Mouse (Mus musculus) E14TG2a.4 (cell line): ENCODE measurements around the gene Ciao2a.

Source experiments
- H3K27me3 ChIP-seq: 2 replicates; pipeline ENCODE4 v1.6.1; 2014; ENCODE audit warnings: low read length, control low read depth; ENCODE audit not compliant: insufficient read depth
- H3K36me3 ChIP-seq: 2 replicates; pipeline ENCODE4 v1.6.1; 2014; ENCODE audit warnings: low read length, control low read depth; ENCODE audit not compliant: insufficient read depth
- H3K4me1 ChIP-seq: replicated peaks from 2 replicates; pipeline ENCODE4 v1.6.1; 2014; ENCODE audit warnings: low read depth, low read length, control low read depth
- H3K4me3 ChIP-seq: replicated peaks from 2 replicates; pipeline ENCODE4 v1.5.1; 2014; ENCODE audit warnings: mild to moderate bottlenecking, low read length
- H3K9me3 ChIP-seq: 2 replicates; pipeline ENCODE4 v1.6.1; 2014; ENCODE audit warnings: low read length, control low read depth
- CTCF ChIP-seq: conservative IDR thresholded peaks from 2 replicates; pipeline ENCODE4 v1.5.1; 2014; ENCODE audit warnings: low read length
- NANOG ChIP-seq: IDR thresholded peaks from 2 replicates; pipeline ENCODE4 v1.6.1; 2014; ENCODE audit warnings: borderline replicate concordance, low read length, mixed read lengths
- POU5F1 ChIP-seq: IDR thresholded peaks from 2 replicates; pipeline ENCODE4 v1.6.1; 2014; ENCODE audit warnings: low read length, borderline replicate concordance

Gene Ciao2a

DNA sequence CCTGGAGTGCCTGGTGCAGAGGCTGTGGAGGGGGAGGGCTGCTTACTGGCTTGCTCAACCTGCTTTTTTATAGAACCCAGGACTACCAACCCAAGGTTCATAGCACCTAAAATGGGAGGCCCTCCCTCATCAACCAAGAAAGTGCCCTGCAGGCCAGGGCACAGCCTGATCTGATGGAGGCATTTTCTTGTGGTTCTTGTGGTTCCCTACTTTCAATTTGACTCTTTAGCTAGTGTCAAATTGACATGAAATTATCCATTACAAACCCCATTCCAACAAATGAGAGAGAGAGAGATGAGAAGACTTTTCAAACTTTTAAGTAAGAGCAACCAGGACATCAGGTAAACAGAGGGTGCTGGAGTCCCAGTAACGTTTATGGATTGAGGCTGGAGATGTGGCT lies 15.9 kb downstream of the Ciao2a start:
- Histone ChIP-seq H3K4me3 (no peak overlapping the region), H3K27me3 (peaks cover 4% of the 10 kb centered on the region; the same call in 1 of the 2 replicates), H3K4me1 (peaks cover 10% of the 10 kb centered on the region), H3K36me3 (peaks cover 33% of the 10 kb centered on the region), H3K9me3 (no peaks in the 10 kb centered on the region)
- no peak for TF ChIP-seq NANOG
- no peak for TF ChIP-seq CTCF
- TF ChIP-seq POU5F1, result no peak

DNA sequence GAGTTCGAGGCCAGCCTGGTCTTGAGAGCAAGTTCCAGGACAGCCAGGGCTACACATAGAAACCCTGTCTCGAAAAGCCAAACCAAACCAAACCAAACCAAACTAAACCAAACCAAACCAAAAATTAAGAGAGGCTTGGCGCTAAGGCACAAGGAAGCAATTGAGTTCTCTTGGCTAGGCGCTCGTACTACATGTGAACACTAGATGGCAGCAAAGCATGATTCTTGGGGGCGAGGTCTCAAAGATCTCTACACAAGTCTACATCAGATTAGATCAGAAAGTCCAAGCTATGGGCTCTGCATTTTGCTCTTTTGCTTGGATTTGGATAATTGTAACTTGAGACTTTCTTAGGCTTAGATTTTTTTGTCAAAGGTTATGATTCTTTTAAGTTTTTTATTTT lies 17.8 kb downstream of the Ciao2a start:
- peaks cover 4% of the 10 kb centered on the region; the same call in 1 of the 2 replicates for H3K27me3 ChIP-seq
- no peak overlapping the region for H3K4me3 ChIP-seq
- H3K4me1 ChIP-seq, result peaks cover 10% of the 10 kb centered on the region
- peak; percentile 87 for TF ChIP-seq CTCF
- no peak for TF ChIP-seq POU5F1
- TF ChIP-seq NANOG, result no peak
- peaks cover 14% of the 10 kb centered on the region for H3K36me3 ChIP-seq
- H3K9me3 ChIP-seq, result no peaks in the 10 kb centered on the region

DNA sequence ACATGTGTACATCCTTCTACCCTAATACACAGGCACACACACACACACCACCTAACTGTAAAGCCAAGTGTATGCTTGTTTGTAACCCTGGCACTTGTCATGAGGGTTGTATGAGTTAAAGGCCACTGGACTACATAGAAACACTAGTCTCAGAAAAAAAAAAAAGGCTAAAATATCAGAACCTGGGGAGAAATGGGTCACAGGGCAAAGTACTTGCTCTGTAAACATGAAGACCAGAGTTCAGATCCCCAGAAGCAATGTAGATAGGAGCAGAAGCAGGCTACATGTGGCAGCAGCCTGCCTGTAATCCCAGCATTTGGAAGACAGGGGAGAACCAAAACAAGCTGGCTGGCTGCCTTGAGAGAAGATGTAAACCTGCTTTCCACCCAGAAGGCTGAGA lies 19.7 kb downstream of the Ciao2a start:
- Histone ChIP-seq H3K4me3 (no peak overlapping the region), H3K9me3 (no peaks in the 10 kb centered on the region), H3K4me1 (peaks cover 10% of the 10 kb centered on the region), H3K36me3 (no peaks in the 10 kb centered on the region), H3K27me3 (peaks cover 16% of the 10 kb centered on the region)
- TF ChIP-seq CTCF (no peak), NANOG (no peak), POU5F1 (no peak)

DNA sequence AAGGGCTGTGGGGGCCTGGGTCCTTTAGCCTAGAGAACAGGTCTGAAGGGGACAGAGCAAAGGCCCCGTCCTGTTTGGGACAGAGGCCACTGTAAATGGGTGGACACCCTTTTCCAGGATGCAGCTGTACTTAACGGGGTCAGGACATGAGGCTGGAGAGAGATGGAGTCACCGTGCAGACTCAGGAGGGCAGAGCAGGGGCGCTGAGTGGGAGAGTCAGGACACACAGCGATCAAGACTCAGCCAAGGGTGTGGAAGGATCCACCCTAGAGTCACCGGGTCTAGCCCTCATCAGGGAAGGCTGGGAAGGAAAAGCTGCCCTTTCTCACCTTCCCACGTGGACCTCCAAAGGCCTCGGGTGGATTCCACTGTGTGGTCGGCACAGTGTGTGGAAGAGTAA lies 25.6 kb downstream of the Ciao2a start:
- Histone ChIP-seq H3K4me3 (peak overlapping the region; percentile 35), H3K4me1 (peaks cover 20% of the 10 kb centered on the region), H3K9me3 (no peaks in the 10 kb centered on the region), H3K36me3 (no peaks in the 10 kb centered on the region), H3K27me3 (peaks cover 53% of the 10 kb centered on the region)
- TF ChIP-seq POU5F1 (no peak), NANOG (no peak)

DNA sequence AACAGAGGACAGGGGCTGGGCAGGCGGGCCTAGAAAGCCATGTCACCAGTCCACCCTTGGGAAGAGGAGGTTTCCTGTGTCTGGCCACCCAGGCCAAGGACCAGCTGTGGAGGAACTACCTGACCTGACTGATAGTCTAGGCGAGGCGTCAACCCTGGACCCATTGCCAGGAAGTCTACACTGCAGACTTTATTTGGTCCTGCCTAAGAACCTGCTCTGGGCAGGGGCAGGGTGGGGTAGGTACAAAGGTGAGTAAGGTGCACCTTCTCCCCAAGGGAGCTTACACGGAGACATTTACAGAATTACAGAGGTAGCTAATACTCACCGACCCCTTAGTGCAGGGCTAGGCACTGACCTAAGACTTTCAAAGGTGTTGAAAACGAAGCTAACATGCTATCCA lies 27.2 kb downstream of the Ciao2a start:
- H3K27me3 ChIP-seq, result peaks cover 67% of the 10 kb centered on the region
- no peak overlapping the region for H3K4me3 ChIP-seq
- H3K9me3 ChIP-seq, result no peaks in the 10 kb centered on the region
- no peak for TF ChIP-seq POU5F1
- no peak for TF ChIP-seq CTCF
- no peak for TF ChIP-seq NANOG
- H3K36me3 ChIP-seq, result no peaks in the 10 kb centered on the region
- H3K4me1 ChIP-seq, result peaks cover 27% of the 10 kb centered on the region

DNA sequence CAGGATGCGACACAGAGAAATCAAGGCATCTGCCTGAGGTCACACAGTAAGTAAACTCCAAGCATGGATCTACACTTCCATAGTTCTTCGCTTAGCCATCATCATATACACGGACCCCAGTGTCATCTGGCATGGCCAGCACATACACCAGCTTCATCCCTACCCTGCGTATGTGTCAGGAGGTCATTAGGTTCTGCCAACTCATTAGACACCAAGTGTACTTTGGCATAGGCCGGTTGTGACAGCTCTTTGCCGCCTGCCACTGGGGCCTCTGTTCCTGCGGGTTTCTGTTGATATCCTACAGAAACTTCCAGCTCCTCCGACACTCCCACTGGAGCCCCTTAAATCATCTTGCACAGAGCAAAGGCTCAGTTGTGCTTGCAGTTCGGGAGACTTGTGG lies 27.6 kb downstream of the Ciao2a start:
- Histone ChIP-seq H3K4me3 (no peak overlapping the region), H3K9me3 (no peaks in the 10 kb centered on the region), H3K4me1 (peaks cover 29% of the 10 kb centered on the region), H3K27me3 (peaks cover 71% of the 10 kb centered on the region), H3K36me3 (no peaks in the 10 kb centered on the region)
- TF ChIP-seq POU5F1 (no peak), NANOG (no peak), CTCF (no peak)

DNA sequence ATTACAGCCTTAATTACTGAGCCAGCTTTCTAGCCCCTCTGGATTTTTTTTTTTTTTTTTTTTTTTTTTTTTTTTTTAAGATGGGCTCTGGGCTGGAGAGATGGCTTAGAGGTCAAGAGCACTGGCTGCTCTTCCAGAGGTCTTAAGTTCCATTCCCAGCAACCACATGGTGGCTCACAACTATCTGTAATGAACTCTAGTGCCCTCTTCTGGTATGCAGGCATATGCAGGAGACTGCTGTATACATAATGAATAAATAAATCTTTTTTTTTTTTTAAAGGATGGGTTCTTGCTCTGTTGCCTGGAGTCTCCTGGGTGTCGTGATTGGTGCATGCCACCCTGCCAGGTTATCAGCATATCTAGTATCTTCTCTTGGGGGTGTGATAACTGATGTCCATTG lies 29.1 kb downstream of the Ciao2a start:
- Histone ChIP-seq H3K36me3 (no peaks in the 10 kb centered on the region), H3K4me1 (peaks cover 29% of the 10 kb centered on the region)
- TF ChIP-seq NANOG (no peak), POU5F1 (no peak), CTCF (peak; percentile 30; the same call in 1 of the 2 replicates)

DNA sequence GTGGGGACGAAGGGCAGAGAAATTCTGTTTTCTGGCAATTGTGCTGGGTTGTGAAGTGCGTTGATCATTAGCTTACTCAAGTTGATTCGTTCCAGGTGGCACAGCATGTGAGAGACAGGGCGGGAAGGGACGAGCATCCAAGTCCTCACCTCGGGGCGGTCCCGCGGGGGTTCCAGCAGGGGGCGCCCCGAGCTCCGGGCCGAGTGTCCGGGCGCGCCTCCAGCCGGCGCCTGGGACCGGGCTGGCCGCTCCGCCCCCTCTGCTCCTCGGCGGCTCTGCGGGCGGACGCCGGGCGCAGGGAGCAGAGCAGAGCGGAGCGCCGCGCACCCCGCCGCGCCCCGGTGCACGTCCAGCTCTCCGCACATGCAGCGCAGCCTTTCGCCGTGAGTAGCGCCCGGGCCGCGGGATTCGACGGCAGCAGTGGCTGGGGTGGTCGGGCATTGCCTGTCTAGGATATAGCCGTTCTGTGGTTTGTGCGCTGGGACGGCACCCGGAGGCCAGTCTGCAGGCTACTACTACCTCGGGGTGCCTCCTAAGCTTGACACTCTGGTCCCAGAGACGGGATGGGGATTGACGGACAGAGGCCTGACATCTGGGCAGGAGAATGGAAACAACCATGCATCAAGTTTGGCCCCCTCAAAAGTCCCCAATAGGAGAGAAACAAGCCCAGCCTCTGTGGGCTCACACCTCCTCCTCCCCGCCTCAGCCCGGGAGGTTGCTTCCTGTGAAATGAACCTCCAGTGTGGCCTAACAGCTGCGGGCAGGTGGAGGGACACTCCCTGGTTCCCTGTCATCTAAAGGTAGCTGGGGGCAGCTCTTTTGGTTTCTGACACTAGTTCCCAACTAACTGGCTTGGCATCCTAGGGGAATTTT lies 31.8 kb downstream of the Ciao2a start, which contains the start of gene Dapk2:
TSS of gene Dapk2 (plus strand) at position 266 of the 873 bp plus-strand sequence.
- Histone ChIP-seq H3K27me3 (peaks cover 75% of the 10 kb centered on the region), H3K9me3 (no peaks in the 10 kb centered on the region), H3K36me3 (no peaks in the 10 kb centered on the region), H3K4me3 (peak within 1 kb of the TSS; percentile 83), H3K4me1 (peaks cover 14% of the 10 kb centered on the region)
- TF ChIP-seq CTCF (peak; percentile 13; the same call in 1 of the 2 replicates), NANOG (no peak)

More for the DNA sequence above, 29.1 kb downstream of the Ciao2a start:
- H3K4me3 ChIP-seq, result no peak overlapping the region
- peaks cover 77% of the 10 kb centered on the region for H3K27me3 ChIP-seq
- no peaks in the 10 kb centered on the region for H3K9me3 ChIP-seq

DNA sequence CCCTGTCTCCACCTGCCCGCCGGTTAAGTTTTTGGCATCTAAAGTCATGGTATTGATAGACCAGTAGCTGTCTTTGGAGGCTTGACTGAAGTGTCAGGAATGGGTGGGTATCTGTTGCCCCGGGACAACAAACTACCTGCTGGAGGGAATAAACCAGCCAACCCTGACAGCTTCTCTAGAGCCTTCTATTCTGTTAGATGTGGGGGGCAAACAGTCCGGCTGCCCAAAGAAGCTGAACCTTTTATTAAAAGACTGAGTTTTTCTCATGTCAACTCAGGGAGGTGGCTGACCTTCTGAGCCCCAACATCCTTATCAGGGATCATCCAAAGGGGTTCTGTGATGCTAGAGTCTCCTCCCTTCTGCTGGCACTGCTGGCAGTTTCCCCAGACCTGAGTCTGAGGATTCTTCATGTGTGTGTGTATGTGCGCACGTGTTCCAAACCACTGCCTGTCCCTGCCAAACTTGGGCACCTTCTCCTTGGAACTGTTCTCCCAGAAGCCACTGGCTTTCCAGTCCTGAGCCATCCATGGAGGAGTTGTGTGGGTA lies 32.5 kb downstream of the Ciao2a start:
- TF ChIP-seq NANOG (no peak), CTCF (no peak), POU5F1 (no peak)
- Histone ChIP-seq H3K9me3 (no peaks in the 10 kb centered on the region), H3K27me3 (peaks cover 69% of the 10 kb centered on the region), H3K4me3 (no peak overlapping the region; the same call in 1 of the 2 replicates), H3K4me1 (peaks cover 9% of the 10 kb centered on the region), H3K36me3 (no peaks in the 10 kb centered on the region)

DNA sequence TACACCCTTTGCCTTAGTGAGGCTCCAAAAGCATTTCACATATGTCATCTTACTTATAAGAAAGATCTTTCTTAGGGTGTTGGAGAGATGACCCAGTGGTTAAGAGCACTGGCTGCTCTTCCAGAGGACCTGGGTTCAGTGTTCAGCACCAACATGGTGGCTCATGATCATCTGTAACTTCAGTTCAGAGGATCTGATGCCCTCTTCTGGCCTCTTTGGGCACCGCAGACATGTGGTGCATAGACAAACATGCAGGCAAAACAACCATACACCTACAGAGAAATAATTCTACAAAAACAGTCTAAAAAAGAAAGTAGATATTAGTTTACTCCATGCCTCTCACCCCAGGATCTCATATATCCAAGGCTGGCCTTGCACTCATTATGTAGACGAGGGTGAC lies 33.7 kb downstream of the Ciao2a start:
- no peaks in the 10 kb centered on the region for H3K9me3 ChIP-seq
- no peaks in the 10 kb centered on the region for H3K36me3 ChIP-seq
- H3K27me3 ChIP-seq, result peaks cover 63% of the 10 kb centered on the region
- peaks cover 9% of the 10 kb centered on the region for H3K4me1 ChIP-seq
- no peak for TF ChIP-seq POU5F1
- no peak for TF ChIP-seq NANOG
- peak; percentile 42 for TF ChIP-seq CTCF
- no peak overlapping the region for H3K4me3 ChIP-seq
